Mouse (Mus musculus): Measurements from ENCODE around the gene Smg6.
"Not testable (repeated sequence)": the region's sequence is repeated elsewhere in the genome, so short reads cannot be mapped to it uniquely, and the experiment has no call there.

Smg6 gene

DNA sequence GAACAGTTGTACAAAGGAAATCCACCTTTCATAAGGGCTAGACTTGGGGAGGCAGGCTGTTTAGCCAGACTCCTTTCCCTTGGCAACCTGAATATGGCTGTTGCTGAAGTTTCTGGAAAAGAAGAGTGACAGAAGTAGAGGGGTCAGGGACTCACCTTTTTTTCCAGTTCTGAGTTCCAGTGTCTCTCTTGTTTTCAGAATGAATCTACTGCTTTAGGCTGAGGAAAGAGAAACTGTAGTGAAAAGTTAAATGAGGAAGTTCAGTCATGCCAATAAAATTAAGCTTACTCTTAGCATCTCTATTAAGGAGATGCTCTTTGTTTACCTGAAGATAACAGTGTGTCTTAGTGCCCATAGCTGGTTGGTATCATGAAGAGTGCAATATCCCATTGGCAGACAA lies 69.2 kb downstream of the Smg6 start:
- DNase-seq (ENCODE audit: low read depth, low spot score) = peak; percentile 63

DNA sequence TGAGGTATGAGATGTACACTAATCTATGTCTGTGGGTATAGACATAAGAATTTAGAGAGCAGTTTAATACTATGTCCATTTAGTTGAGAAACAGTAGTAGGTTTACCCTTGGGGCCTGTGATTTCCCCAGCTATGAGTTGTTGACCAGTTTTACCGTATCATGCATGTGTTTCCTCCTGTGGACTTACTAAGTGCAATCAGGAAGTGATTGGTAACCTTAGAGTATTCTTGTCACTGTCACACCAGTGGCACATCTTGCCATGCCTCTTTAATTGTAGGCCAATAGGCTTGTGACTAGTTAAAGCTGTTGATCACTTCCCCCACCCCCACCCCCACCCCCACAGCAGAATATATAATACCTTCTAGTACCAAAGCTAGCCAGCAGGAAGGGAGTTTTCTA lies 70.9 kb downstream of the Smg6 start:
- no peak for DNase-seq (ENCODE audit: low read depth, low spot score)

DNA sequence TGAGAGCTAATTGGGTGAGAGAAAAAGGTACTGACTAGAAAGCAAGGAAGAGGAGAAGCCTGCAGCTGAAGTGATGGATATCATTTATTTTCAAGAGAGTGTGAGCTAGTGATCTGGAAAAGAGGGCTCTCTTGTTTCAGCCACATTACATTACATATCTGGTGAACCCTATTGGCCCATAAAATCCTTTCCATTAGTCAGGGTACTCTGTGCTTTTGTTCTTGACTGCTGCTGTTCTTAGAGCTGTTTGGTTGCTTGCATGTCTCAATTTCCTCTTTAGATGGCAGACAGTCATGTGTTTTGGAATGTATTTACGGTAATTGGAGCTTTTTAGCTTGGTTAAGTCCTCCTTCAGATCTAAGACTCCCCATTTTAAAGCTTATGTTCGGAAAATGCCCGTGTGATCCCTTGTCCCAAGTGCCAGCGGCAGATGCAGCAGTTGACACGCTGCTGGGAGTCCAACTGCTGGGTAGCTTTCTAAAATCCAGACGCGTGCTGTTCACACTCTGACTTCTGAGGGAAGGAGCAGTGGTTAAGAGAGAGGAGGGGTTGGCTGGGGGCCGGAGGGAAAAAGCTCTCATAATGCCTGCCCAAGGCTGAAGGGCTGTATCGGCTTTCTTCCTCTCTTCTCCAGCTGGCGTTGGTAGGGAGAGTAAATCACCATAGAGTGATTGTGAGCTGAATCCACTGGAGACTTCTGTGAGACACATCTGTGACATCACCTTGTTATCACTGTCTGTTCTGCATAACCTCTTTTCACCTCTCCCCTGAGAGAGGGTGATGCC lies 75.4 kb downstream of the Smg6 start:
- DNase-seq (ENCODE audit: low read depth, low spot score) = no peak

DNA sequence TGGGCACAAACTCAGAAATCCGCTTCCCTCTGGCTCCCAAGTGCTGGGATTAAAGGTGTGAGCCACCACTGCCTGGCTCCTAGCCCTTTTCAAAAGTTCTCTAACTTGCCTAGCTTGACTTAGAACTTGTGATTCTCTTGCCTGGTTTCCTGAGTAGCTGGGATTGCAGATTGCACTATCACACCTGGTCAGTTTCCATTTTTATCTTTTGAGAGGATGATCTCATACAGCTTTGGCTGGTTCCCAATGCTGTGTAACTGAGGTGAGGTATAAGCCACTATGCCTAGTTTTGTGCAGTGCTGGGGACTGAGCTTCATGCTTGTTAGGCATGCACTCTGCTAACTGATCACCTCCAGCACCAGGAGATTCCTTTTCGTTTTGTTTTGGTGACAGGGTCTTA lies 82.6 kb downstream of the Smg6 start:
- no peak for DNase-seq (ENCODE audit: low read depth, low spot score)

DNA sequence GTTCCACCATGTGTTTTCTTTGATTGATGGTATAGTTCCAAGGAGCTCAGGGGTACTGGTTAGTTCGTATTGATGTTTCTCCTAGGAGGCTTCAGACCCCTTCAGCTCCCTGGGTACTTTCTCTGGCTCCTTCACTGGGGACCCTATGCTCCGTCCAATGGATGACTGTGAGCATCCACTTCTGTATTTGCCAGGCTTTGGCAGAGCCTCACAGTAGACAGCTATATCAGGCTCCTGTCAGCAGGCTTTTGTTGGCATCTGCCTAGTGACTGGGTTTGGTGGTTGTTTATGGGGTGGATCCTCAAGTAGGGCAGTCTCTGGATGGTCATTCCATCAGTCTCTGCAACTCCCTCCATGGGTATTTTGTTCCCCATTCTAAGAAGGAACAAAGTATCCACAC lies 83.9 kb downstream of the Smg6 start:
- not testable (repeated sequence) for DNase-seq (ENCODE audit: low read depth, low spot score)

DNA sequence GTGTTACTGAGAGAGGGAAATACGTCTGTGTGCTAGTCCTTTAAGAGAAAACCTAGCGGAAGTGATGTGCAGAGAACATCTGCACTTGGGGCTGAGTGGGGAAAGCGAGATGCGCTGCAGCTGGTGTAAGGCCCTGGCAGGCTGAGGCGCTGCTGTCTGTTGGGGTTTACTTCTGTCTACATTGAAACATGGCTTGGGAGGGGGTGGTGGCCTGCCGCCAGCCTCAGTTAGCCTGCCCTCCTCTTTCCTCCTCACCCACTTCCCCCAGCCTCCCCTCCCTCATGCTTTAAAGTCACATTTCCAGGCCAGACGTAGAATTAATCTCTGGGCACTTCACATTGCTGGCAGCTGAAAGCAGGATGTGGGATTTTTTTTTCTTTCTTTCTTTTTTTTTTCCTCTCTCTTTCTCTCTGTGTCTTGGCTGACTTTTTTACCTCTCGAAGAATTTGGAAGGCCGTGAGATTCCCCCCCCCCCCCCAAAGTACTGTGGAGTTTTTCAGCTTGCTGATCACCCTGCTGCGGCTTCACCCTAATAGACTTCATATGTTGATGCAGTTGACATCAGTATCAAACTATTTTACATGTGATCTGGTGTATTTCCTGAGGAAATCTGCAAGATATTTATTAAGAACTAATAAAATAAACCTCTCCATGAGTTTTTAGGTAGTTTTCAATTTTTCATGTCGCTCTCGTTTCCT lies 87.5 kb downstream of the Smg6 start:
- DNase-seq (ENCODE audit: low read depth, low spot score) = peak; percentile 93

DNA sequence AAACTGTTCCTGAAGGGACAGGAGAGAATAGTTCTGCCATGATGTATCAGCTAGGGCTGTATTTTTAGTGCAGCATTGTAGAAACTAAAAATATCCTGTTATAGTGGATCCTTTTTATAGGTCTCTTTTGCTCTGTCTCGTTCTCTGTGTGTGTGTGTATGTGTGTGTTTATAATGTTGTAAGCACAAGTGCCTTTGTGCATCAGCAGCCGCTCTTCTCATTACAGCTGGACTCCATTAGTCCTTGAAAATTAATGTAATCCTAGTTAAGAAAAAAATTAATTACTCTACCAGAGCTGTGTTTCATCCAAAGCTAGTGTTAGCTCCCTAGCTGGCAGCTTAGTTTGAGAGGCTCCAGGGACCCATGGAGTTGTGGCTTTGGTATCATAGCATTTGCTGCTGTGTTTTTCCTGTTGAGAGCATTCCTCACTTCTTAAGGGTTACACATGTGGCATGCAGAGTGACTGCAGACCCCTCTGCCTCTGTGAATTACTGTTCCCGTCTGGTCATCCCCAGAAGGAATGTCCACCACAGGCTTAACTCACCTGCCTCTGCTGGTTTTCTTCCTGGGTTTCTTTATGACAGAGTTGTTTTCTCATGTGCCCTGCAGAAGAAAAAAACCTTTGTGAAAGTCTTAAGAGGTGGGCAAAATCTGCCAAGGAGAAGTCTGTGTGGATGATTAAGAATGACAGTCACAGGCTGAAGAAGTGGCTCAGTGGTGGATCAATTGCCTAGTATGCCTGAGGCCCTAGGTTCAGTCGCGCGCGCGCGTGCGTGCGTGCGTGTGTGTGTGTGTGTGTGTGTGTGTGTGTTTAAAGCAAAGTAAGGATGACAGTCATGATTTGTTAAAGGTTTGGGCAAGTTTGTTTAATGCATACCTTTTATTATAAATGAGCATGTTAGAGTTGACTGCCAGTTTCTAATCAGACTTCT lies 88.4 kb downstream of the Smg6 start:
- no peak for DNase-seq (ENCODE audit: low read depth, low spot score)

DNA sequence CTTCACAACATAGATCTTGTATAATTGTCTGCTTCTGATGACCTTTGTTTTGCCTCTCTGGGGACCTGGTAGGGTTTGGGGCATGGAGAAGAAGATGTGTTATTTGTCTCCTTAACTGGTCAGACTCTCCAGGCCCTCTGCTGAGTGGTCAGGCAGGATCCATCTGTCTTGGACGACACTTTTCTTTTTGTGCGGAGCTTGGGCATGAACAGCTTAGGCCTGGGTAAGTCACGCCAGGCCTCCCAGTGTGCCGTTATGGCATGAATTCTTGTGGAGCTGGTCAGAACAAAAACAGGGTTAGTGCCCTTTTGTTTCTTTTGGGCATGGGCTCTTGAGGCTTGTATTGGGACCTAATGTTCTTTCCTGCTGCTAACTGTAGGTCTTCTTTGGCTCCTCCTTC lies 89.2 kb downstream of the Smg6 start:
- no peak for DNase-seq (ENCODE audit: low read depth, low spot score)

DNA sequence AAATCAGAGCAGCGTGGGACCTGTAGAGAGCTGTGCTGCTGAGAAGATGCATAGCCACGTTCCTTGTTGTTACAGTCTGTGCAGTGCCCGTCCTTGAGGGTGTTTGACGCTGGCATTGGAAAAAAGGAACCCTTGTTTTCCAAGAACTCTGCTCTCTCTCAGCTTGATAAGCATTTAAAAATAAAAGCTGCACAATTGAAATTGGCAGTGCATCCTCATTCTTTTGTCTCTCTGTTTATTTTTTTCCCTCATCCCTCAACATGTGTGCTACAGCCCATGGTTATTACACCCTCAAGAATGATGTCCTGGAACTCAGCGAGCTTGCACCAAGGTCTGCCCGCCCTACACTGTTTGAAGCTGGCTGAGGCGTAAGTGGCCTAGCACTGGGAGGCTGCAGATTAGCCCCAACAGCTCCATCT lies 89.8 kb downstream of the Smg6 start:
- no peak for DNase-seq (ENCODE audit: low read depth, low spot score)

DNA sequence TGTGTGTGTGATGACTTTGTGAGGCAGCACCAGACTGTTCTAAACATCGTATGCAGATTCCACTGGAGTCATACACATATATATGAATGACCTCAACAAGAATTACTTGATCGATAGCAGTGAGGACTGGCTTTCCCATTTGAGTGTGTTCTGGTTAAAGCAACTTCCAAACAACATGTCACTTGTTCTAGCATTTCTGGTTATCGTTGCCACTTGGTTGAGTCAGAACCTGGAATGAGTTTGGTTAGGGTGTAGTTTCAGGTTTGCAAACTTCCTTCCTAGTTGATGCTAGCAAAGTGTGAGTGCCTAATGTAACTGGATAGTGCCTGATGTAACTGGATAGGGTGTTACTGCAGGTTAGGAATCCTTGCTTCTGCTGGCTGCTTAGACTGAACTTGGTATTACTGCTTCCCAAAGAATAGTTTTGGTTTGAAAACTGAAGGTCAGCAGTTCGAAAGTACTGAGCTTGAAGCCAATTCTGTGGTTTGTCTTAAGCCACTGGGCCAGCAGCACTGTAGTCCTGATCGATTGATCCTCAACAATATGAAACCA lies 90.8 kb downstream of the Smg6 start:
- DNase-seq (ENCODE audit: low read depth, low spot score) = no peak

DNA sequence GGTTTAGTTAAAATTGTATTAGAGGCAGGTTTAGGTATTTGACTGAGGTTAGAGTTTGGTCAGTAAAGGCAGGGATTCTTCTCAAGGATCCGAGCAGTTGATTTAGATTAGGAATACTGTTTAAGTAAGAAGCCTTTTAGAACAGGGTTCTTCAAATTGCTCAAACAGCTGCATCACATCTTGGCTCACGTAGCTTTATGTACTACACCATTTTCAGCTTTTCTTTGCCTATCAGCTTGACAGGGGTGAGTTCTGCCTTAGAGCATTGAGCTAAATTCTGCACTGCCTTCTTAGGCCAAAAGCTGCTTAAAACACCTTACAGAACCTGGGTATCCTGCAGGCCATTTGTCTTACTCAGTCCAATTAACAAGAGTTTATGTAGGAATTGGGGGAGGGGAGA lies 92.2 kb downstream of the Smg6 start:
- DNase-seq (ENCODE audit: low read depth, low spot score) = no peak

DNA sequence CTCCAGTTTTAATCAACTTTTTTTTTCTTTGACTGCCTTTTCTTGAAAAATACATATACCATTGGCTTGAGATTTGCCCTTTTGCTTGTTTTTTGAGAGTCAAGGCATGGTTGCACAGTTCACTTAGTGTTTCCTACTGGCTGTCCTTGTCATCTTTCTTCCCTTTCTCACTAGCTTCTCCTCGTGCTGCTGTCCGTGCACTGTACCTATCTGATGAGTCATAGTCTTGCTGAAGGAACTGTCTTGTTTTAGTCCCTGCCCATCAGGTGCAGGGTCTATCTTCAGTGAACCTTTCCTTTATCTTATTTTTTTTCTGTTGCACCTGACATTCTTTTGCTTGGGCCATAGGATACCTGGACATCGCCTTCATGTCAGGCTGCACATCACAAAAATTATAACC lies 101.4 kb downstream of the Smg6 start:
- DNase-seq (ENCODE audit: low read depth, low spot score) = peak; percentile 35

DNA sequence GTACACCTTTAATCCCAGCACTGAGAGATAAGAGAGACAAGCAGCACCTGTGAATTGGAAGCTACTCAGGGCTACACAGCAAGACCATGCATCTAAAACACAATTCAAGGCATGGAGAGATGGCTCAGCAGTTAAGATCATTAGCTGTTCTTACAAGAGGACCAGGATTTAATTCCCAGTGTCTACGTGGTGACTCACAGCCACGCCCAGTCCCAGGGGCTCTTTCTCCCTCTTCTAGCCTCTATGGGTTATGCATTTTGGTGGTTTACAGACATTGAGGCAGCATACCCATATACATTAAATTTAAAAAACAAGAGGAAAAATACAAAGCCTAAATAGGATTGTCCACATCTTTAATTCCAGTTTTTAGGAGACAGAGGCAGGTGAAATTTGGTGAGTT lies 102.0 kb downstream of the Smg6 start:
- no peak for DNase-seq (ENCODE audit: low read depth, low spot score)

DNA sequence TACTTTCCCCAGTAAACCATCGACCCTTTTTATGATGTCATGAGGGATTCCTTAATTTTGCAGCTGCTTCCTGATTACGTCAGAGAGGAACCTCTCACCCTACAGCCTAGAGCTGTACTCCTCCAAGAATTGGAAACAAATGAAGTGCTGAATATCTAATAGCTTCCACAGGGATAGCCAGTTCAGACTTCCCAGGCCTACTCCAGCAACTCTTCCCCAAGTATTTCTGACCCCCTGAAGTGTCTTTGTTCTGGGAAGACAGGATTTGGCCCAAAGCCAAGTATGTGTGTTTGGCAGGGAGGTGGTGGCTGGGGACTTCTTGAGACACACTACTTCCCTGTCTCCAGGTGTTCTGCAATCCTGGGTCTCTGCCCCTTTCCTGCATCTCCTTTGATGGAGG lies 105.6 kb downstream of the Smg6 start:
- DNase-seq (ENCODE audit: low read depth, low spot score) = no peak

DNA sequence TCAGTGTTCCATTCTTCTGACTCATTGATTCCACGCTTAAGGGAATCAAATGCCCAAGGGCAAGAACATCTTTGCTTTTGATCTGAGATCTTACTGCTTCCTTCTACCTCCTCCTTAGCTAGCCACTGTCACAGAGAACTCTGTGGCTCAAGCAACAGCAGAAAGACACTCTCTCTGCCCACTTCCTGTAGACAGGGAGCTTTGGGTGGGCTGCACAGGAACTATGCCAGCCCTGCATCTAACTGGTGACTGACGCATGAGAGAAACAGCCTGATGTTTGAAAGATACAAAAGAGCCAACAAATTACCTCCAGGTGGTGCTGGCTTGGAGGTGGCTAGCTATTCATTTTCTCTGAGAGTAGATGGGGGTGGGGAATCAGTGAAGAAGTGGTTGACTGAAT lies 107.3 kb downstream of the Smg6 start:
- DNase-seq (ENCODE audit: low read depth, low spot score) = no peak

DNA sequence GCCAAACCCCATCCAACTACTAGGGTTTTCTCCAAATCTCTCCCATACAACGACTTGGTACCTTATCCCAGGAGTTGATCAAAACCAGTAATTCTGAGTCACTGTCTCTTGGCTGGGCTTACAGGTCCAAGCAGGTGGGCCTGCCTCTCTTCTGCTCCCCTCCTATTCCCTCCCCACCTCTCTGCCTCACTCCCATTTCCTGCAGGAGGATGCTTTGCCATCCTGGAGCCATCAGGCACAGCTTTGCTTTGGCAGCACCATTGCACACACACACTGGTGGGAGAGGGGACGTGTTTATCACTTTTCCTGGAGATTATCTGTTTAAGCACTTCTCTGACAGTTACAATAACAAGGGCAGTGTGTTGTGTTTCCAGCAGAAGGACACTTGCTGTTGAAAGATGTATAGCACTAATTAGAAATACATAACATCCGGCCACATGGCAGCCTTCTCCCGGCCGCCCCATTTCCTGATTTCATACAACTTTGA lies 108.0 kb downstream of the Smg6 start:
- DNase-seq (ENCODE audit: low read depth, low spot score) = no peak

DNA sequence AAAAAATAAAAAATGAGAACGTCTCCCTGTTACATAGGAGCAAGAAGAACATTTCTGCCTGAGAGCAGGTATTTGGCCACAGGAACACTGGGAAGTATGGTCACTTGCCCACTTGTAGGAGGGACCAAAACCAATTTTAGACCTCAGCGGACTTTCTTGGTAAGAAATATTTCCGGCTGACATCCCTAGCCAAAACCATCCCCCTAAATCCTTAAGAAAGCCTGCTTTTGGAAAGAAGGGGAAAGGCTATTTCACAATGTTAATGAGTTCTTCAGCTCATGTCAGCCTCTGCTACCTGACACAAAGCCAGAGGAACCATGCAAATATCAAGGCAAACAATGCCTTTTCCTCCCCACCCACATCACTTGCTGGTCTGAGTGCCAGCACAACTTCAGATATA lies 108.5 kb downstream of the Smg6 start:
- DNase-seq (ENCODE audit: low read depth, low spot score) = no peak

DNA sequence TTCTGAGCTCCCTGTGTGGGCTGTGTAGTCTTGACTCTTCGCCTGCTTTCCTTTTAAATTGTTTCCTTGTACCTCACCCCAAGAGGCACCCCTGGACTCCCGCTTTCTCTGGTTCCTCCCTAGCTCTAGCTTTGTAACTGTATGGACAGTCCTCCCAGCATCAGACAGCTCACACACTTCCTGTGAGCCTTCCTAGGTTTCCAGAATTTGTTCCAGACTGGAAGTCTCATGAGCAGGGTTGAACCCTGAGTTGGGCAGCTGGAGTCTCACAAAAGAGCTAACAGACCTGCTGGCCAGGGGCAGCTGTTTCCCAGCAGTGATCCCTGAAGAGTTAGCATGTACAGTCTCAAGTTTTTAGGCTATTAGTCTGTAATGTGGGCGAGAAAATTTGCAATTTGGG lies 118.7 kb downstream of the Smg6 start:
- no peak for DNase-seq (ENCODE audit: low read depth, low spot score)

DNA sequence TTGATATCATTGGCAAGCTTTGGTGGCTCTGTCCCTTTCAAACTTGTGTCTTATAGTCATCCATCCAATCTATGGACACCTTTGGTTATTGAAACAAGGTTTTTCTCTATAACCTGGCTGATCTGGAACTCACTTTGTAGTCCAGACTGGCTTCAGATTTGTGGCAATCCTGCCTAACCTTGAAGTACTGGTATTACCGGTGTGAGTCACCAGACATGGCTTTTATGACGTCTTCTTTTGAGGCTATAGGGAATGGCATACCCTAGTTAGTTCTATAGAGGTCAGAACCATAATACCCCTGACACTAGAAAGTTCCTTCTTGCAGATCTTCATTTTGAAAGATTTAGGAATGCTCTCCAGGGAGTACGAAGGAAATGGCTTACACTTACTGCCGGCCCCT lies 120.2 kb downstream of the Smg6 start:
- no peak for DNase-seq (ENCODE audit: low read depth, low spot score)

DNA sequence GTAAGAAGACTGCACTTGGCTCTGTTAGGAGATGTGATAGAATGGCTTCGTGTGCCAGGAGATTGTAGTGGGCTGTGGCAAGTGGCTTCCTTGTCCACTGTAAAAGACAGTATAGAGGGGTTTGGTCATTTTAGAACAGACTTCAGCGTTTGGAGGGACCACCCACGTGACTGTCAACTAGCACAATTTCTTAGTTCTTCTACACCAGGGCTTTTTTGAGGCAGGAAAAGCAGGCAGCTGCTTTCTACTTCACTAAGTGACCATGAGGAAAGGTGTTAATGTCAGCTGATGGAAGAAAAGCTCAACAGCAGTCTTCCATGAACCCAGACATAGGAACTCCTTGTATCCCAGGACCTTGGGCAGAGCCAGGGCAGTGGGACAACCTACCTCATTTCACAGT lies 121.0 kb downstream of the Smg6 start:
- DNase-seq (ENCODE audit: low read depth, low spot score) = no peak

DNA sequence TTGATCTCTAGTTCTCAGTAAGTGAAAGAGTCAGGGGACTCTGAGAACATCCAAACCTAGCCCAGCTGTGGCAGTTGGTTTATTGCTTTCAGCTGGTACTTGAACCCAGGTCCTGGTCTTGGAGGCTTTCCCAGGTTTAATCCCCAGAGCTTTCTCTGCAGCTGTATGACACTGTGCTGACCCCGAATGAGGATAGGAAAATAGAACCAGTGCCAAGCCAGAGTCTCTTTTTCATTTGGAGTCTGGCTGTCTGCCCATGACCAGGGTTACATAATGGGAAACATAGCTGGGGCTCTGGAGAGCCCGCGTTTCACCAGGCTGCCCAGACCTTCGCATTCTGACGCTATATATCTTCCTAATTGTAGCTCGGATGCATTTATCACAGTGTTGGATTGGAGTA lies 121.4 kb downstream of the Smg6 start:
- DNase-seq (ENCODE audit: low read depth, low spot score) = no peak

Data from A20 (cell line).